Mouse (Mus musculus) heart, adult 18-20 months (tissue): ENCODE results near the gene 9330159F19Rik. TPM values are rescaled to one million over a fixed set of nuclear protein-coding genes. Genes with fewer than 3 reads are reported as not detected.

Experiments used
- total RNA-seq, 2 experiments: library from RNA; stranded (reverse); gene quantifications; 2 replicates each; pipeline ENCODE4 v1.2.3; 2021

Gene 9330159F19Rik
- total RNA-seq, 2 experiments from 2014 or later = 0.59 to 0.77 TPM

Other genes with a start within 250 kb of the 9330159F19Rik start
- gene 2310057J18Rik, start 225.3 kb upstream of the 9330159F19Rik start, total RNA-seq = not detected
- gene Soga3, start 67.8 kb upstream of the 9330159F19Rik start, total RNA-seq = not detected
- not detected for gene Gm49353, start 12.7 kb upstream of the 9330159F19Rik start, total RNA-seq
- 10 to 100 TPM; 48.2 to 56.6 TPM for gene Echdc1, start 101.6 kb downstream of the 9330159F19Rik start, total RNA-seq
- 10 to 100 TPM; 59.8 to 63.8 TPM for gene Rnf146, start 150.8 kb downstream of the 9330159F19Rik start, total RNA-seq